Mouse (Mus musculus): ENCODE measurements around the gene Tbx6. TPM values are rescaled to one million over a fixed set of nuclear protein-coding genes. Genes with fewer than 3 reads are reported as not detected.
A peak's percentile ranks its signal among the peaks of the same experiment; 100 is the strongest.

Gene Tbx6
- polyA plus RNA-seq, 1 experiment from 2014 or later = 0.17 TPM

DNA sequence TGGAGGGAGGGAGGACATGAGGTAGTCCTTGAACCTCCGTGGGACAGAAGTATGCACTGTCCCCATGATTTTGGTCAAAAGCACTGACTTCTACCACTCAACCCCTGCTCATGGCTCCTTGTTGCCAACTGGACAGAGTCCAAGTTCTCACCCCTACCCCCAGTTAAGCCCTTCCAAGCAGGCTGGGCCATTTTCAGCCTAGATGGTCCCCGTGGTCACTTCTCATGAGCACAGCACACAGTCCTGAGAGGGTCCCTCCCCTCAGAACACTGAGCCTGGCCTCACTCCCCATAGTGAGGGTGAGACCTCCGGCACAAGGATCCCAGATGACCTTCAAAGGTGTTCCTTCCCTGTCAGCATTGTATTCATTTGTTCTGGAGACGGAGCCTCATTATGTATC is 7.9 kb downstream of the Tbx6 start:
- no peak overlapping the region for H3K4me2 ChIP-seq (replicated peaks; ENCODE audit: low read depth)
- H3K9ac ChIP-seq (ENCODE audit: low read depth, low read length) = no peak overlapping the region
- peaks cover 53% of the 10 kb centered on the region for H3K36me3 ChIP-seq (ENCODE audit: control insufficient read depth, insufficient read depth)
- TF ChIP-seq CTCF (IDR thresholded peaks at IDR 0.05; ENCODE audit: low read depth) = no peak
- ATAC-seq = no peak
- no peaks in the 10 kb centered on the region for H3K9me3 ChIP-seq (ENCODE audit: control insufficient read depth)
- 84% methylated on average over 4 of the region's 4 CpGs for WGBS
- no peak overlapping the region for H3K4me3 ChIP-seq (ENCODE audit: low read depth, low read length)
- H3K27ac ChIP-seq (ENCODE audit: low read depth, low read length) = no peak overlapping the region
- peaks cover 3% of the 10 kb centered on the region; the same call in 1 of the 2 replicates for H3K4me1 ChIP-seq (replicated peaks; ENCODE audit: control insufficient read depth, insufficient read depth, low read length)
- H3K27me3 ChIP-seq (replicated peaks; ENCODE audit: control insufficient read depth, insufficient read depth, low read length) = no peaks in the 10 kb centered on the region

DNA sequence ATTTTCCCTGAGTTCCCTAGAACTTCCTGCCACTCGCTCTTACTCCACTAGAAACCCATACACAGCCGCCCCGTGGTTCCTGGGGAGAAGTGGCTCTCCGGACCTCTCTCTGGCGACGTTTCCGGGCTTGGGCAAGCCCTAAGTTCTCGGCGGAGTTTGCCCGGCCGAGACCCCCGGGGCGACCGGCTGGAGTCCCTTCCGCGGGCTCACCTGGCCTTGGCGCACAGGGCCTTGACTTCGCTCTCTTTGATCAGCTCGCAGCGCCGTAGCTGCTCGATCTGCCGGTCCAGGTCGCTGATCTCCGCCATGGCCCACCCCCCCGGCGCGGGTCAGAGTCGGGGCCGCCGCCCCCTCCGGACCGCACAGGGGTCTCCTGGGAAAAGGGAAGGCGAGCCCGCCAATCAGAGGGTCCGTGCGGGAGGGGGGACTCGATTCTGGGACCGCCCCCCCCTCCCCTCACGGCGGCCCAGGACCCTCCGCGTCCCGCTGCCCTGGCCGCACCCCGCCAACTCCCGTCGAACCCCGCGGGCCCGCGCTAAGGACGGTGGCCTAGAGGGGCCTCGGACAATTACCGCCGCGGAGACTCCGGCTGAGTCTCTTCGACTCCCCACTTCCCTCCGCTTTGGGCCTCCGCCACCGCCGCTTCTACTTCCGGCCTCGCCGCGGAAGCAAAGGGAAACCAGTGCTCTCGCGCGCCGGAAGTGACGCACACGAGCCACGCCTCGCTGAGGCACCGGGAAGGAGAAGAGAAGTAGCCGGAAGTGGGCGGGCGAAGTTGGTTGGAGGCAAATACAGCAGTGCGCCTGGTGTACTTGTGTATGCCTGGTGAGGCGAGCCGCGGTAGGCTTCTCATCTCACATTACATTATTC is 10.8 kb downstream of the Tbx6 start, which contains the start of gene Ppp4c:
Gene Ppp4c, minus strand, starts transcription at position 646 of the 870 bp plus-strand sequence.
- peaks cover 3% of the 10 kb centered on the region; the same call in 1 of the 2 replicates for H3K4me1 ChIP-seq (replicated peaks; ENCODE audit: control insufficient read depth, insufficient read depth, low read length)
- H3K27ac ChIP-seq (ENCODE audit: low read depth, low read length) = peak within 1 kb of the TSS; percentile 97
- H3K36me3 ChIP-seq (ENCODE audit: control insufficient read depth, insufficient read depth) = peaks cover 53% of the 10 kb centered on the region
- WGBS = under 1% methylated on average over 66 of the region's 83 CpGs
- peak within 1 kb of the TSS; percentile 92 for H3K9ac ChIP-seq (ENCODE audit: low read depth, low read length)
- no peaks in the 10 kb centered on the region for H3K9me3 ChIP-seq (ENCODE audit: control insufficient read depth)
- 0 out of 2 replicates have a peak, but pooled peaks have one; percentile 6 for TF ChIP-seq CTCF (IDR thresholded peaks at IDR 0.05; ENCODE audit: low read depth)
- ATAC-seq = peak; percentile 91
- H3K4me3 ChIP-seq (ENCODE audit: low read depth, low read length) = peak within 1 kb of the TSS; percentile 86
- no peaks in the 10 kb centered on the region for H3K27me3 ChIP-seq (replicated peaks; ENCODE audit: control insufficient read depth, insufficient read depth, low read length)
- peak within 1 kb of the TSS; percentile 71 for H3K4me2 ChIP-seq (replicated peaks; ENCODE audit: low read depth)

DNA sequence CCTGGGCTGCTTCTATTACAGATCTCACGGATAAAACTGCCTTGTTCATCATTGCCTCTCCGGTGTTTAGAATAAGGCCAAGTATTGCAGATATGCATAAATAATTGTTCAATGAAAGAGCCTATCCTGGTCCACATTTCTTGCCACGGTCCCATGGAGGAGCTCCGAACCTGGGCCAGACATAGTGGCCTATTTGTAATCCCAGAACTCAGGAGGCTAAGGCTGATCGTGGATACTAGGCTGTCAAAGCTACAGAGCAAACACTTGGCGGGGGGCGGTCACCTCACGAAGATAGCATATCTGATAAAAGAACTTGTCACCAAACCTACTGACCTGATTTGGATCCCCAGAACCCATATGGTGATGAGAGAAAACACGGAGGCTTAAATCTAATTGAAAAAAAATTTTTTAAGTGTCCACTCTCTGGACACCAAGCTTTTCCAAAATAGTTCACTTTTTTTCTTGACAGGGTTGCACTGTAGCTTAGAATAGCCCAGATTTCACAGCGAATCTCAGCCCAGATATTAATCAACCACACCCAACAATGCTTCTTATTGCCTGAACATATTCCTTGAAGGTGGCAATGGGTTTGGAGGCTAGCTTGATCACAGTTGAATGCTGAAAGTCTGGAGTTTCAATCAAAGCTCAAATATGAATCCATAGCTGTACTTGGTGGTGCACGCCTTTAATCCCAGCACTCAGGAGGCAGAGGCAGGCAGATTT is 11.6 kb downstream of the Tbx6 start:
- no peak for TF ChIP-seq CTCF (IDR thresholded peaks at IDR 0.05; ENCODE audit: low read depth)
- ATAC-seq = no peak

DNA sequence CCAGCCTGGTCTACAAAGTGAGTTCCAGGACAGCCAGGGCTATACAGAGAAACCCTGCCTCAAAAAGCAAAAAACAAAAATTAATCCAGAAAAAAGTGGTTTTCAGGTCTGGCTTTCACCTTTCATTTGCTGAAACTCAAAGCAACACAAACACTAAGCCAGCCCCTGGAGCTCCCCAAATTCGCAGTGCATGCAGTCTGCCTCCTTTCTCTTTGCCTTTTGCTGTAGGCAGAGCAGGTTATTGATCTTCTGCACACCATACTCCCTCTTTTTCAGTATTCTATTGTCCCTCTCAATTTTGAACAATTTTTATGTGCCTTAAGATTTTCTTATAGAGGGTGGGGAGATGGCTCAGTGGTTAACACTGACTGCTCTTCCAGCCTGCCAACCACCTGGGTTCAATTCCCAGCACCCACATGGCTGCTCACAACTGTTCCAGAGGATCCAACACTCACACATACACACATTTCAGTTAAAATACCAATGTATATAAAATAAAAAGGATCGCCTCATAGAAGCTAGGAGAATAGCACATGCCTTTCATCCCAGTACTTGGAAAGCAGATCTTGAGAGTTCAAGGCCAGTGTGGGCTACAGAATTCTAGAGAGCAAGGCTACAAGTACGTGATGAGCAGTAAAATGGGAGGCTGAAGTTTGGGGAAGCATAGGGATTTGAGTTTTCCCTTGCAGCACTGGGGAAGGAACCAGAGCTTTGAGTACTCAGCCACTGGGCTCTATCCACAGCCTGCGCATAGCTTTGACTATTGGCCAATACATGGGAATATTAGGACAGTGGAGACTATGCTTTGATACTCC is 12.4 kb downstream of the Tbx6 start:
- Histone ChIP-seq H3K27ac (ENCODE audit: low read depth, low read length) (no peak overlapping the region), H3K27me3 (replicated peaks; ENCODE audit: control insufficient read depth, insufficient read depth, low read length) (no peaks in the 10 kb centered on the region), H3K4me1 (replicated peaks; ENCODE audit: control insufficient read depth, insufficient read depth, low read length) (peaks cover 3% of the 10 kb centered on the region; the same call in 1 of the 2 replicates), H3K4me3 (ENCODE audit: low read depth, low read length) (no peak overlapping the region), H3K4me2 (replicated peaks; ENCODE audit: low read depth) (no peak overlapping the region), H3K36me3 (ENCODE audit: control insufficient read depth, insufficient read depth) (peaks cover 42% of the 10 kb centered on the region), H3K9me3 (ENCODE audit: control insufficient read depth) (no peaks in the 10 kb centered on the region), H3K9ac (ENCODE audit: low read depth, low read length) (no peak overlapping the region)
- WGBS = 64% methylated on average over 4 of the region's 4 CpGs
- TF ChIP-seq CTCF (IDR thresholded peaks at IDR 0.05; ENCODE audit: low read depth) = no peak
- ATAC-seq = no peak

More for the DNA sequence above, 11.6 kb downstream of the Tbx6 start:
- Histone ChIP-seq H3K4me2 (replicated peaks; ENCODE audit: low read depth) (peak overlapping the region; percentile 71), H3K4me1 (replicated peaks; ENCODE audit: control insufficient read depth, insufficient read depth, low read length) (peaks cover 3% of the 10 kb centered on the region; the same call in 1 of the 2 replicates), H3K9me3 (ENCODE audit: control insufficient read depth) (no peaks in the 10 kb centered on the region), H3K27me3 (replicated peaks; ENCODE audit: control insufficient read depth, insufficient read depth, low read length) (no peaks in the 10 kb centered on the region), H3K4me3 (ENCODE audit: low read depth, low read length) (peak overlapping the region; percentile 86), H3K27ac (ENCODE audit: low read depth, low read length) (0 out of 2 replicates have a peak overlapping the region, but pooled peaks have one; percentile 97), H3K9ac (ENCODE audit: low read depth, low read length) (0 out of 2 replicates have a peak overlapping the region, but pooled peaks have one; percentile 92), H3K36me3 (ENCODE audit: control insufficient read depth, insufficient read depth) (peaks cover 50% of the 10 kb centered on the region)
- WGBS = 15% methylated on average over 11 of the region's 11 CpGs

DNA sequence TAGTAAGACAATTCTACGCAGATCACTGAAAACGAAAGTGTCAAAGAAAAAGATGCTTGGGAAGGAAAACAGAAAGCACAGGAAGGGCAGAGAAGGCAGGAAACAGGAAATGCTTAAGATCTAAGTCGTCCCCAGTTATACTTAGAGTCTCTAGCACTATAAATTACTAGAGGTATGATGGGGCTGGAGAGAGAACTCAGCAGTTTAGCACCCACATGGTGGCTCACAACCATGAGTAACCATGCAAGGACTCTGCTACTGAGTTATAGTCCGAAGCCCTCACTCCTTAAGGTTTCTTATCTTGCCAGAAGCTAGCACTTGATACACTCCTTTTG is 13.0 kb downstream of the Tbx6 start:
- Histone ChIP-seq H3K27ac (ENCODE audit: low read depth, low read length) (no peak overlapping the region), H3K36me3 (ENCODE audit: control insufficient read depth, insufficient read depth) (peaks cover 37% of the 10 kb centered on the region), H3K4me2 (replicated peaks; ENCODE audit: low read depth) (no peak overlapping the region), H3K9me3 (ENCODE audit: control insufficient read depth) (no peaks in the 10 kb centered on the region), H3K4me3 (ENCODE audit: low read depth, low read length) (no peak overlapping the region), H3K4me1 (replicated peaks; ENCODE audit: control insufficient read depth, insufficient read depth, low read length) (peaks cover 3% of the 10 kb centered on the region; the same call in 1 of the 2 replicates), H3K9ac (ENCODE audit: low read depth, low read length) (no peak overlapping the region), H3K27me3 (replicated peaks; ENCODE audit: control insufficient read depth, insufficient read depth, low read length) (no peaks in the 10 kb centered on the region)
- WGBS = 69% methylated on average over 4 of the region's 4 CpGs
- no peak for ATAC-seq
- no peak for TF ChIP-seq CTCF (IDR thresholded peaks at IDR 0.05; ENCODE audit: low read depth)
